Mouse (Mus musculus) embryonic facial prominence, embryonic 12.5 days (tissue): ENCODE measurements around the gene Ppm1h. TPM values are rescaled to one million over a fixed set of nuclear protein-coding genes. Genes with fewer than 3 reads are reported as not detected.
"Not testable (repeated sequence)": the region's sequence is repeated elsewhere in the genome, so short reads cannot be mapped to it uniquely, and the experiment has no call there.

ENCODE experiments used
- ATAC-seq: fragments of 200-750 bp; cut with Nextera tagmentation; 2 replicates; pipeline ENCODE4 v1.8.0; 2017; ENCODE audit not compliant: insufficient number of reproducible peaks, insufficient read depth, low FRiP score, low TSS enrichment
- H3K27ac ChIP-seq: fragments of 300-500 bp; sonication (generic); 2 replicates; pipeline ENCODE4 v1.5.1; 2016; ENCODE audit warnings: mild to moderate bottlenecking
- H3K27me3 ChIP-seq: fragments of 300-500 bp; sonication (generic); 2 replicates; pipeline ENCODE4 v1.6.1; 2016; ENCODE audit warnings: mild to moderate bottlenecking, moderate library complexity
- H3K36me3 ChIP-seq: fragments of 300-500 bp; sonication (generic); 2 replicates; pipeline ENCODE4 v1.6.1; 2016; ENCODE audit warnings: mild to moderate bottlenecking
- H3K4me1 ChIP-seq: fragments of 300-500 bp; sonication (generic); 2 replicates; pipeline ENCODE4 v1.6.1; 2016
- H3K4me2 ChIP-seq: fragments of 300-500 bp; sonication (generic); replicated peaks from 2 replicates; pipeline ENCODE4 v1.6.1; 2016; ENCODE audit warnings: mild to moderate bottlenecking, moderate library complexity
- H3K4me3 ChIP-seq: fragments of 300-500 bp; sonication (generic); 2 replicates; pipeline ENCODE4 v1.5.1; 2016; ENCODE audit warnings: mild to moderate bottlenecking
- H3K9ac ChIP-seq: fragments of 300-500 bp; sonication (generic); 2 replicates; pipeline ENCODE4 v1.6.1; 2016; ENCODE audit warnings: mild to moderate bottlenecking, moderate library complexity
- H3K9me3 ChIP-seq: fragments of 300-500 bp; sonication (generic); 2 replicates; pipeline ENCODE4 v1.6.1; 2016; ENCODE audit warnings: mild to moderate bottlenecking, moderate library complexity
- WGBS: fragments of 180-500 bp; shearing (Covaris S2); methylation state at CpG from one replicate; pipeline ENCODE4 v1.1.7; 2016; 5-methylcytosine and 5-hydroxymethylcytosine counted together
- polyA plus RNA-seq: library from polyadenylated mRNA; unstranded; fragments of >200 nt; fragmentation: Nextera tagmentation; extraction: Ambion mirVana; gene quantifications from 2 replicates; pipeline ENCODE4 v1.2.1, GENCODE M21; 2016

The Ppm1h gene
- polyA plus RNA-seq, 1 experiment from 2014 or later = 5.3 TPM

- H3K9ac ChIP-seq = no peak overlapping the region
- no peaks in the 10 kb centered on the region for H3K9me3 ChIP-seq
- no peak overlapping the region for H3K4me2 ChIP-seq
- no peak overlapping the region for H3K4me3 ChIP-seq
- no peak for ATAC-seq
- no peak overlapping the region for H3K27ac ChIP-seq
- H3K36me3 ChIP-seq = no peaks in the 10 kb centered on the region
- 87% methylated on average over 2 of the region's 2 CpGs for WGBS
- H3K27me3 ChIP-seq = no peaks in the 10 kb centered on the region
- no peaks in the 10 kb centered on the region for H3K4me1 ChIP-seq
Observed at GRCm38 (mm10) chr10:122957918-122958317, 279.4 kb downstream of the Ppm1h start.

GRCm38 (mm10) chr10:122958699-122959098 is 280.1 kb downstream of the Ppm1h start:
- H3K27me3 ChIP-seq = no peaks in the 10 kb centered on the region
- H3K4me1 ChIP-seq = peaks cover 7% of the 10 kb centered on the region
- no peak overlapping the region for H3K9ac ChIP-seq
- H3K36me3 ChIP-seq = no peaks in the 10 kb centered on the region
- WGBS = 87% methylated on average over 5 of the region's 5 CpGs
- no peak overlapping the region for H3K4me3 ChIP-seq
- ATAC-seq = no peak
- H3K9me3 ChIP-seq = no peaks in the 10 kb centered on the region
- no peak overlapping the region for H3K4me2 ChIP-seq
- H3K27ac ChIP-seq = no peak overlapping the region

- Histone ChIP-seq H3K4me1 (peaks cover 17% of the 10 kb centered on the region), H3K4me2 (no peak overlapping the region), H3K27me3 (no peaks in the 10 kb centered on the region), H3K27ac (no peak overlapping the region), H3K9me3 (no peaks in the 10 kb centered on the region), H3K4me3 (no peak overlapping the region), H3K36me3 (no peaks in the 10 kb centered on the region), H3K9ac (no peak overlapping the region)
- WGBS = 85% methylated on average over 16 of the region's 16 CpGs
- no peak for ATAC-seq
Observed at GRCm38 (mm10) chr10:122960216-122960615, 281.7 kb downstream of the Ppm1h start.

- WGBS = 60% methylated on average over 16 of the region's 16 CpGs
- Histone ChIP-seq H3K27me3 (no peaks in the 10 kb centered on the region), H3K9me3 (no peaks in the 10 kb centered on the region), H3K9ac (no peak overlapping the region), H3K4me1 (peaks cover 17% of the 10 kb centered on the region), H3K4me3 (no peak overlapping the region), H3K27ac (no peak overlapping the region), H3K36me3 (no peaks in the 10 kb centered on the region), H3K4me2 (no peak overlapping the region)
- no peak for ATAC-seq
Observed at GRCm38 (mm10) chr10:122960738-122961137, 282.2 kb downstream of the Ppm1h start.

GRCm38 (mm10) chr10:122961494-122961893 is 282.9 kb downstream of the Ppm1h start:
- no peak overlapping the region for H3K4me2 ChIP-seq
- ATAC-seq = no peak
- H3K36me3 ChIP-seq = no peaks in the 10 kb centered on the region

GRCm38 (mm10) chr10:122962651-122963050 is 284.1 kb downstream of the Ppm1h start:
- H3K9ac ChIP-seq = no peak overlapping the region
- no peak overlapping the region for H3K4me3 ChIP-seq
- ATAC-seq = no peak
- H3K27me3 ChIP-seq = no peaks in the 10 kb centered on the region
- no peaks in the 10 kb centered on the region for H3K9me3 ChIP-seq
- no peaks in the 10 kb centered on the region for H3K36me3 ChIP-seq
- 67% methylated on average over 9 of the region's 9 CpGs for WGBS
- H3K4me1 ChIP-seq = peaks cover 17% of the 10 kb centered on the region
- H3K4me2 ChIP-seq = no peak overlapping the region
- H3K27ac ChIP-seq = no peak overlapping the region

More at GRCm38 (mm10) chr10:122961494-122961893, 282.9 kb downstream of the Ppm1h start:
- no peak overlapping the region for H3K27ac ChIP-seq
- H3K4me1 ChIP-seq = peaks cover 17% of the 10 kb centered on the region
- no peaks in the 10 kb centered on the region for H3K9me3 ChIP-seq
- no peaks in the 10 kb centered on the region for H3K27me3 ChIP-seq
- H3K9ac ChIP-seq = no peak overlapping the region
- 61% methylated on average over 9 of the region's 9 CpGs for WGBS
- H3K4me3 ChIP-seq = no peak overlapping the region

GRCm38 (mm10) chr10:122963463-122964240 is 285.1 kb downstream of the Ppm1h start:
- ATAC-seq = 0 out of 2 replicates have a peak, but pooled peaks have one; percentile 37
- Histone ChIP-seq H3K9ac (peak overlapping the region; percentile 30), H3K36me3 (no peaks in the 10 kb centered on the region), H3K27ac (peak overlapping the region; percentile 57), H3K4me2 (peak overlapping the region; percentile 52), H3K4me1 (peaks cover 17% of the 10 kb centered on the region), H3K9me3 (no peaks in the 10 kb centered on the region), H3K4me3 (peak overlapping the region; percentile 14), H3K27me3 (no peaks in the 10 kb centered on the region)
- 4% methylated on average over 21 of the region's 21 CpGs for WGBS

GRCm38 (mm10) chr10:122964241-122964636 is 285.7 kb downstream of the Ppm1h start:
- peak overlapping the region; percentile 14; the same call in 1 of the 2 replicates for H3K4me3 ChIP-seq
- H3K4me2 ChIP-seq = peak overlapping the region; percentile 52
- H3K9ac ChIP-seq = peak overlapping the region; percentile 30
- H3K36me3 ChIP-seq = no peaks in the 10 kb centered on the region
- no peaks in the 10 kb centered on the region for H3K27me3 ChIP-seq
- peak overlapping the region; percentile 57 for H3K27ac ChIP-seq
- peaks cover 17% of the 10 kb centered on the region for H3K4me1 ChIP-seq
- ATAC-seq = 0 out of 2 replicates have a peak, but pooled peaks have one; percentile 48
- 23% methylated on average over 4 of the region's 4 CpGs for WGBS
- no peaks in the 10 kb centered on the region for H3K9me3 ChIP-seq

- not testable (repeated sequence) for H3K36me3 ChIP-seq, H3K4me3 ChIP-seq, H3K4me2 ChIP-seq, H3K9ac ChIP-seq, H3K27me3 ChIP-seq, ATAC-seq, H3K27ac ChIP-seq, H3K9me3 ChIP-seq
- WGBS = 90% methylated on average over 5 of the region's 5 CpGs
- peaks cover 17% of the 10 kb centered on the region for H3K4me1 ChIP-seq
Observed at GRCm38 (mm10) chr10:122965650-122966049, 287.1 kb downstream of the Ppm1h start.

GRCm38 (mm10) chr10:122966421-122966820 is 287.9 kb downstream of the Ppm1h start:
- no peak for ATAC-seq
- Histone ChIP-seq H3K4me3 (no peak overlapping the region), H3K36me3 (no peaks in the 10 kb centered on the region), H3K27me3 (no peaks in the 10 kb centered on the region), H3K4me2 (no peak overlapping the region), H3K4me1 (peaks cover 17% of the 10 kb centered on the region), H3K9me3 (no peaks in the 10 kb centered on the region), H3K27ac (no peak overlapping the region), H3K9ac (no peak overlapping the region)
- WGBS = 68% methylated on average over 7 of the region's 7 CpGs

- Histone ChIP-seq H3K4me1 (no peaks in the 10 kb centered on the region), H3K36me3 (no peaks in the 10 kb centered on the region), H3K27ac (no peak overlapping the region), H3K4me2 (no peak overlapping the region), H3K9me3 (no peaks in the 10 kb centered on the region), H3K9ac (no peak overlapping the region), H3K4me3 (no peak overlapping the region), H3K27me3 (no peaks in the 10 kb centered on the region)
- ATAC-seq = no peak
- WGBS = 86% methylated on average over 7 of the region's 7 CpGs
Observed at GRCm38 (mm10) chr10:122970188-122970587, 291.6 kb downstream of the Ppm1h start.

GRCm38 (mm10) chr10:122973241-122973640 is 294.7 kb downstream of the Ppm1h start:
- Histone ChIP-seq H3K4me1 (no peaks in the 10 kb centered on the region), H3K27ac (no peak overlapping the region), H3K4me3 (no peak overlapping the region), H3K9ac (no peak overlapping the region), H3K36me3 (no peaks in the 10 kb centered on the region), H3K9me3 (no peaks in the 10 kb centered on the region), H3K27me3 (no peaks in the 10 kb centered on the region), H3K4me2 (no peak overlapping the region)
- ATAC-seq = no peak
